Mouse (Mus musculus) left cerebral cortex, postnatal 25 days (tissue): ENCODE measurements at regions not wholly inside any gene's neighbourhood (a gene's known extent, or its start where the extent isn't known, plus 50 kb on each side); places are given as distances from the start of the nearest gene placed in this dataset.

ENCODE experiments used
- DNase-seq, 2 experiments: peaks; one replicate each; pipeline ENCODE4 v3.0.0; 2022; ENCODE audit warnings: low spot score in 2 of 2, mixed read lengths in 1 of 2
- intact Hi-C: fragments of 180-260 bp; cut with DNase I; formaldehyde crosslinking; loops from one replicate; pipeline ENCODE4 v1.15.1; 2025

DNA sequence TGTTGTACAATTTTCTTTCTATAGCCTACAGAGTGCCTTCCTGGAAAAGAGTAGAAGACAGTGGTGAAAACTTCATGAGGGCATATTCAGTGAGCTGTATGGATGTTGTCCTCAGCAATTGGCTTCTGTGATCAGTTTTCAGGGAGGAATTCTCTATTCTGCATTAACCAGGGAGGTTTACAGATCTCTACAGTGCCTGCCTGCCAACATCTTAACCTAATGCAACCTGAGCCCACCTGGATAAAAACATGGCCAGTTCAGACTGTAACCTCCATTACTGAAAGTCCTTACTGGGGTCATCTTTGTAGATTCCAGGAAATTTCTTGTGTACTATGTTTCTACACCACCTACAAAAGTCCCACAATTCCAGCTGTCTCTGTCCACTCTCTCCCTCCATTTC, 791.4 kb upstream of the Nectin3 start:
- intact Hi-C loops: no loop called here
- no peak for DNase-seq

DNA sequence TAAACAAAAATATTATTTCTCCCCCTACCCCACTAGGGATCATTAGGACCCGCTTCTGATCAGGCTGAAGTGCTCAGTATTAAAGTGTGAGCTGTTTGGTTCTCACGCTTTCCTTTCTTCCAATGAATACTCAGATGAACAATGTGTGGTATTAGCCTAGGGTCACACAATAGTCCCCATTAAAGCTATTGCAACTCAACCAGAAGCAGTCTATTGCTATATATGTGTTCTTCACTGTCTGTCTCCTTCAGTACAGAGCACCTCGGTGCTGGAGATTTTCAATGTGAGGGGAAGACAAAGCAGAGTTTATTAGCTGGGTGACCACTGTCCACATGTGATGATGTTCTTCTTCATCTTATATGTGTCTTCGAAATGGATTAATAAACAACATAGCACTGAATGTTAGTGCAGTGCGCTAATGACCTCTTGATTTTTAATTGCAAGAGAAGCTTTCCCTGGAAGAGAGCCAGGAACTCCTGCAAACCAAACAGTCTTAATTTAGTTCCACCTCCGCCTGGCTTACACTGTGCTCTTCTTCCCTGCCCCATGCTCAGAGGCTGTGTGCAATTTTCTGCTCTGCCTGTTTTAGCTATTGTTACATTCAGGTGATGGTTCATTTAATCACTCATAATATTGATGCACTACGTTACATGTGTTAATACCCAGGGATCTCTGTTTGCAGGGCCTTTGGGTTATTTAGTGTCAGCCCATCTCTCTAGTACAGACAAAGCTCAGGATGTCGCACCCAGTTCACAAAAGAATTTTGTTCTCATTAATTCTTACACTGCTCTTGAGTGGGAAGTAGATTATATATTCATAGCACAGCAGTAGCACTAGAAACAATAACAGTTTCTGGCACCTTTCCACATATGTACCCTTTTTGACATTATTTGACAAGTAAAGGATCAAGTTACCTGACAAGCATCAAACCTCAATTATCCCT, 768.7 kb upstream of the Nectin3 start:
- peak in 1 of 2 experiments; percentile 7 for DNase-seq
- intact Hi-C loops: no loop called here
